Mouse (Mus musculus): ENCODE data around the gene Fat4.

DNA sequence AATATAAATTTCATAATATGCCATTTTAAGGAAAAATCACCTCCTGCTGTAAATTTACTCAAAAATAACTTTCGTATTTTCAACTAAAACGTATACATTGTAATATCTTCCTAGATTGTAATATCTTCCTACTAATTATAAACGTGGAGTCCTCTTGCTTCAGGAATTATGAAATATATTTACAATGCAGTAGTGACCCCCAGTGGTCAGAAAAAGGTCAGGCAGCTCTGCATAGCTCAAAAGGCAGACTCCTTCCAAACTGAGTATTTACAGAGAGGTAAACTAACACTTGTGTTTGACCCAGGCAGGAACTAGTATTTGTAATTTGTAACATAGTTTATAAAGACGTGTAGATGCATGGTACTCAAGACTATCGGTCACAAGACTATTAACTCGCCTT, 37.2 kb upstream of the Fat4 start:
- TF ChIP-seq MAFK (IDR thresholded peaks at IDR 0.05; ENCODE audit: insufficient replicate concordance, low read length) (no peak), POLR2A (IDR thresholded peaks at IDR 0.05; ENCODE audit: low read depth, low read length) (no peak), ELF1 (IDR thresholded peaks at IDR 0.05; ENCODE audit: low read depth, low read length) (no peak), RCOR1 (conservative IDR thresholded peaks at IDR 0.05; ENCODE audit: low read depth, low read length) (no peak)

Data from CH12.LX (cell line).